Mouse (Mus musculus) kidney, postnatal 25 days (tissue): ENCODE results near the gene Gm10428.

Experiments used
- DNase-seq, 2 experiments: peaks; one replicate each; pipeline ENCODE4 v3.0.0; 2021; ENCODE audit warnings: mixed read lengths in 2 of 2

Gm10428 gene

DNA sequence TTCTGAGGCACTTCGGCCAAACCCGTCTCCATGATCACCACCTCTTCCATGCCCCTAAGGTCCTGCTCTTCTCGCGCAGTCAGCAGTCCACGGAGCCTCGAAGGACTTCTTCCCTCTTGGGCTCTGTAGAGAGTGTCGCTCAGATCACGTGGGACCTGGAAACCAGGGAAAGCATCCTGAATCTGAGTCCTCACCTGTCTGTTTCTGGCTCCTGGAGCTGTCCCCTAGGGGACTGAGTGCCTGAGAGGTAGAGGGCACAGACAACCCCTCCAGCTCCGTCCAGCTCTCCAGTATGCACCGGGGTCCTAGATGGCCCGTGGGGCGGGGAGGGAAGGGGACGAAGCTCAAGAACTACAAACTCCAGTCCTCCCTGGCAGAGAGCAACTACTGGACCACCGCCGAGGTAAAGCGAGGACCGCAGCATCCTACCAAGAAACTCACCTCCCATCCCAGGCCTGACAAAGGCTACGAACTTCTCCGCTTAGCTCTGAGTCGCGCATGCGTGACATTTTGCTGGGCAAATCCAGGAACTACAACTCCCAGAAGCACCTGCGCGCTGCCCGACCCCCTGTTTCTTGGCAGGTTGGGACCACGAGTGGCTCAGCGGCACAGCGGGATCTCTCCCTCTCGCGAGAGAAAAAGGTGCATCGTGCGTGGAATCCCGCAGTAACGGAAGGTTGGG is 36.2 kb downstream of the Gm10428 start, which contains the start of gene Zfp286:
Gene Zfp286, minus strand, starts transcription at position 528 of the 682 bp plus-strand sequence.
- peak; percentile 77 to 87 for DNase-seq

DNA sequence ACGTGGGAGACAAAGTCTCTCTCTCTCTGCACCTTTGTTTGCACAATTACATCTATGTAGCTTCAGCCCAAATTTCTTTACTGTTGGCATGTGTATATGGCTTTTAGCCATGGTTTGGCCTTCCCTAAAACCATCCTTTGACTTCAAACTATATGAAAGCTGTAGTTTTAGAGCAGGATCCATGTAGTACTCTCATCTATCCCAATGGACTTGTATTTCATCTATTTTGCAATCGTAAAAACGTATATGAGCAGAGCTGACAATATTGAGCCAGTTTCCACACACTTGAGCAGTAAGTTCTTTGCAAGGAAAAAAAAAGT is 36.7 kb downstream of the Gm10428 start:
- DNase-seq: no peak
